Mouse (Mus musculus) layer of hippocampus, postnatal 36 days (tissue): ENCODE results near the gene Sbpl. TPM values are rescaled to one million over a fixed set of nuclear protein-coding genes. Genes with fewer than 3 reads are reported as not detected.

ENCODE experiments used
- DNase-seq, 2 experiments: peaks; one replicate each; pipeline ENCODE4 v3.0.0; 2022
- total RNA-seq, 2 experiments: library from RNA; stranded (reverse); gene quantifications; 2 replicates each; pipeline ENCODE4 v1.2.3; 2021

Gene Sbpl
- total RNA-seq = not detected

DNA sequence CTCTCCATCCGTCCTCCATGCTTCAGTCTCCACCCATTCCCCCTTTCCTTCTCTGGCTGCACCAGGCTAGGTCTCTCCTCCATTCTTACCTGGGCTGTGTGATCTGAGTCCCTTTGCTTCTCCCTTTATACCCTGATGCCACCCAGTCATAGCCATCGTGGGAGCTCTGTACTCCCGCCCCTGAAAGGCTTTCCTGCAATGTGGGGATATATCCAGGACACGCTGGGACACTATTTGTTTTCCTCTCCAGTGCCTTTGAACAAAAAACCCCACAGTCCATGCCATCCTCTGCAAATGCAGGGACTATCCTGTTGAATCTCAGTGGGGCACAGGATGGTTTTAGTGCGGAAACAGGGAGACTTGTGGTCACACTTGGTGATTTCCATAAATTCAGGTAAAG is at the start of gene Sbpl:
Gene Sbpl, minus strand, starts transcription at position 101 of the 400 bp plus-strand sequence.
- DNase-seq = no peak

GRCm38 (mm10) chr17:24004071-24004665 is 49.1 kb upstream of the Sbpl start:
- DNase-seq = no peak

DNA sequence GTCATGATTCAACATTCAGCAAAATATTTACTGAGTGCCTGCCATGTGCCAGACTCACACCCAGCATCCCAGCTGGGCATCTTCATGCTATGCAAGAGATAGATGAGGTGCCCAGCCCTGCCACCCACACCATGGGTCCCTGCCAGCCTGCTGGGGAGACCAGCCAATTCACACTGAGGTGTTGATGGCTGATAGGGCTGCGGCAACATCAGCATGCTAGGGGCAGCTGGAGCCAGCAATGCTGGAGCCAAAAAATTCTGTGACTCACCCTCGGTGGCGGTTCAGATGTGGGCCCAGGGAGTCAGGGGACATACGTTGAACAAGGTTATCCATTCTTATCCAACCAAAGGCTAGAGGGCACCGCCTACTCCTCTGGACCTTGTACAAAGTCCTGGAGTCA is 45.3 kb upstream of the Sbpl start:
- DNase-seq = peak; percentile 65 to 68

DNA sequence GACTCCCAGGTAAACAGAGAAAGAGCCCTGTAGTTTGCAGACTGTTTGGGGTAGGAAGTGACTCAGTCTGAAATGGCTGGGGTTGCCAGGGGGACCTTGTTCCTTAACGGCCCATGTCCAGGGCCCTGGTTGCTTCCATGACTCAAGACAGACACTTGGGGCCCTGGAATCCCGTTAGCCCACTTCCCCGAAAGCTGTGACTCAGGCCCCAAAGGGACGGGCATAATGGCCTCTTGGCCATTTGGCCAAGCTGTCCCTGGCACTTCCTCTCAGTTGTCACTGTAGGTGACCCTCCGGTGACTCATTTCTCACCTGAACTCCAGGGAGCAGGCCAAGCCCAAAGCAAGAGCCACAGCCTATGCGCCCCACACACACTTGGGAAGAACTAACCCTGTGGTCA is 43.3 kb upstream of the Sbpl start:
- DNase-seq = no peak

GRCm38 (mm10) chr17:23997901-23998300 is 42.8 kb upstream of the Sbpl start, which contains the start of gene Prss22:
Gene Prss22 (minus strand): TSS chr17:23998100.
- no peak for DNase-seq

- DNase-seq = no peak
These were observed 40.3 kb upstream of the Sbpl start for GRCm38 (mm10) chr17:23995421-23995820.

DNA sequence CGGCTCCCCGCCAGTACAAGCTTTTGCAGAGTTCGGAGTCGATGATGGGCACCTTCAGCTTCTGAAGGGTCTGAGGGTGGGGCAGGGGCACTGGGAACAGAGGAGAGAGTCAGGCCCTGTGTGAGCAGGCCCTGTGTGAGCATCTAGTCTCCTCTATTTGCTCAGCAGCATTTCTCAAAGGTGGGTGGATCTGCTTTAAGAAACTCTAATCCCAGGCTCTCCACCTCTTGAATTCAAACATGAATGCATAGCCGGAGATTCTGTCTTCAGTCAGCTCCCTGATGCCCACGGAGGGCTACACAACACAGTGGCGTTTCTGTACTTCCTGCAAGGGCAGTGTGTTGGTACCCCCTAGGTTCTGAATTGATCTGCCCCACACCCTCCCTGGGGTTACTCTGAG is 39.6 kb upstream of the Sbpl start:
- no peak for DNase-seq

DNA sequence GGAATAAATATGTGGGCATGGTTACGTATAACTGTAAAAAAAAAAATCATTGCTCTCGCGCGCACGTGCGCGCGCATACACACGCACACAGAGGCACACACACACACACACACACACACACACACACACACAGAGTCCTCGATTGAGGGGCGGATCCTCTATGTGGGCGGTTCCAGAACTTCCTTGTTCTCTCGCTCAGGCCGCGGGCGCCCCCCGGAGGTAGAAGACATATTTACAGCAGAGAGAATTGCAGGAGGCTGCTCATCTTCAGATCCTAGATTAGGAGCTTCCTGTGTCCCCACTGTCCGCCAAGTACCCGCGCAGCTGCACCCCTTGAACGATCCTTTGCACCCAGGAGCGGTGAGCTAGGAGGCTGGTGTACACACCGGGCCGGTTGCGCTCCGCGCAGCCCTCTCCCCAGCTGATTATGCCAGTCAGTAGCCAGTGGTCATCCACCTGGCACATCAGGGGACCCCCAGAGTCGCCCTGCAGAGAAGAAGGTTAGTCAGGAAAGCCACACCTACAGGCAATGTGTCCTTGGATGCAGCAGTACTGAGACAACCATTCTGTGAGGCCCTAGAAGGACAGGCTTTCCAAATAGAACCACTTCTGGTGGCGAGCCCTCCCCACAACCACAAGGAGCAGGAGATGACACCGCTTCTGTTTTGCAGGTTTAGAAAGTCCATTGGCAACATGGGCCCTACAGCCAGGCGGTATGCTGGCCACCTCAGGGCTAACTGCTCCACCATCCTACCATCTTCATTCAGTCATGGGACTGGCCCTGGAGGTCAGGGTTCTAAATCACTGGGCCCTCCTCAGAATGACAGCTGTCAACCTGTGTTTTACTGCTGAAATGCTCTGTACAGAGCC is 38.7 kb upstream of the Sbpl start:
- DNase-seq = peak; percentile 87 to 93

- DNase-seq = no peak
These were observed 37.9 kb upstream of the Sbpl start for GRCm38 (mm10) chr17:23992789-23993553.

- DNase-seq = no peak
These were observed 34.7 kb upstream of the Sbpl start for GRCm38 (mm10) chr17:23989802-23990201.

GRCm38 (mm10) chr17:23984989-23985388 is 29.9 kb upstream of the Sbpl start:
- DNase-seq = no peak

DNA sequence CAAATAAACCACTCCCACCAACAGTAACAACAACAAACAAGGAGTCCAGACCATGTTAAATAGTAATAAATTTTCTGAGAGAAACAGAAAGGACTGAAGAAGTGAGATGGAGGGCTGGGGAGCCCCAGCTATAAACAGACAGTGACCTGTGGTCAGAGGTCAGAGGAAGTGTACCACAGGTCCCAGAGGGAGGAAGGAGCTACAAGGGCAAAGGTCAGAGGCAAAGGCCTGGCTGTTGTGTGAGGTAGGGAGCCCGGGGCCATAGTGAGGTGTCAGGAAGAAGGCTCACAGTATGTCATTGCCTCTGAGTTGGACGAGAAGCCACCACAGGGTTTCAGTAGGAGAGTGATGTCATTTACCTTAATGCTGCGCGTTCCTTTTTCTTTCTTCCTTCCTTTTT is 27.8 kb upstream of the Sbpl start:
- DNase-seq = no peak

- DNase-seq = no peak
These were observed 25.3 kb upstream of the Sbpl start, which contains the start of gene Prss30 for GRCm38 (mm10) chr17:23980297-23980909. Gene Prss30 (minus strand): TSS chr17:23980566.

GRCm38 (mm10) chr17:23979471-23979870 is 24.4 kb upstream of the Sbpl start:
- DNase-seq = no peak

- no peak for DNase-seq
These were observed 21.6 kb upstream of the Sbpl start for GRCm38 (mm10) chr17:23976665-23977064.

DNA sequence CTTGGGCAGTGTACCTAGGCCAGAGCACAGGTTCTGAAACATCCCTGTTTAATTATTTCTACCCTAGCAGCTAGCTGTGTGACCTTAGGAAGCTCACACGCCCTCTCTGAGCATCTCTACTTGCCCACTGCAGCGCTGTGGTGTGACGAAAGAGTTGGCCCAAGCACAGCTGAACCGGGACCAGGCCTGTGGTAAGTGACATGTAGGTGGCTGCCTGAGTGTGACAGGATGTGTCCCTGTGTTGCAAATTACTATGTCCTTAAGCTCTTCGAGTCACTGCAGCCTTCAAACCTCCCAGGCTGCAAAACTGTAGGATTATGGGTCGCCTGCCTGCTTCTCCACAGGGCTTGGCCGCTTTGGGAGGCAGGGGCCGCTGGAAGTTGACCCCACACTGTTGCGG is 16.2 kb upstream of the Sbpl start:
- DNase-seq = no peak

- DNase-seq = peak; percentile 52 to 57
These were observed 14.2 kb upstream of the Sbpl start for GRCm38 (mm10) chr17:23969231-23969630.

DNA sequence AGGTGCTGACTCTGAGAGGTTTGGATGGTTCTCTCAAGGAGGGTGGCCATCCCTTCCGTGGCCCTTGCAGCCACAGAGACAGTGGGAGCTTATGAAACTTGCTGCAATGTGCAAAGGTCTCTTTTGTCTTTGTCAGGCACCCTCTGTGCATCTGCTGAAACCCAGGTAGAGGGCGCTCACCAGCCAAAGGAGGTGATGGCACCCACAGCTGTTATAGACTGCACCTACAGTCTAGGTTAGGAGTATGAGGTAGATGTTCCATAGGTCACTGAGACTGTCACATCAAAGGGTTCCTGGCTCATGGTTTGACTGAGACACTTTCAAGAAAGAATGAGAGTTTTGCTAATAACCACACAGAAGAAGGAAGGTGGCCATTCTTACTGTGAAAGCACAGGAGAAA is 13.7 kb upstream of the Sbpl start:
- no peak for DNase-seq

DNA sequence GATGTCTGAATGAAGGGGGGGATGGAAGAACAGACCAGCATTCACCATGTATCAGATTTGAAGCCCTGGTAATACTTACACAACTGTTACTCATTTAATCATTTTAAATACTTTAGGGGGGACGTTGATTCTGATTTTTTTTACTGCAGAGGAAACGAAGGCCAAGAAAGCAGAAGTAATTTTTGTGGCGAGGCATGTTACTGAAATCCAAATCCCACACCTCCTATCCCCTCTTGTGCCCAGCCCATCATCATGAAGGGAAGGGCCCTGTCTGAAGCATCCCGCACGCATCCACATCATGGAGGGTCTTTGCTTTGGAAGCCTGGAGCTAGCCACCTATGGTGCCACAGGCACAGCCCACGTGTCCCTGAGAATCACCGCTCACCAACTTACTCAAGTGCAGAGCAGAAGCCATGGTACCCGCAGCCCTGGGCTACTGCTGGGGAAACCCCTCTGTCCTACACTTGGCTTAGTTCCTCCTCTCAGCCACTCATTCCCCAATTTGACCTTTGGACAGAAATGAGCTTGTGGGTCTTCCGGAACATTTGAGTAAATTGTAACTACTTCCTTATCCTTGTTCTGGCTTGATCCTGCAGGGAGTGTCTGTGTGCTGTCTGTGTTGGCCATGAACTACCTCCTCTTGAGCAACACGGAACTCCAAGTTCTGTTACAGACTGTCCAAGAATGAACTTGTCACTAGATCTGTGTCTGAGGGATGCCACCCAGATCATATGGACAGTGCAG is 11.8 kb upstream of the Sbpl start:
- no peak for DNase-seq

DNA sequence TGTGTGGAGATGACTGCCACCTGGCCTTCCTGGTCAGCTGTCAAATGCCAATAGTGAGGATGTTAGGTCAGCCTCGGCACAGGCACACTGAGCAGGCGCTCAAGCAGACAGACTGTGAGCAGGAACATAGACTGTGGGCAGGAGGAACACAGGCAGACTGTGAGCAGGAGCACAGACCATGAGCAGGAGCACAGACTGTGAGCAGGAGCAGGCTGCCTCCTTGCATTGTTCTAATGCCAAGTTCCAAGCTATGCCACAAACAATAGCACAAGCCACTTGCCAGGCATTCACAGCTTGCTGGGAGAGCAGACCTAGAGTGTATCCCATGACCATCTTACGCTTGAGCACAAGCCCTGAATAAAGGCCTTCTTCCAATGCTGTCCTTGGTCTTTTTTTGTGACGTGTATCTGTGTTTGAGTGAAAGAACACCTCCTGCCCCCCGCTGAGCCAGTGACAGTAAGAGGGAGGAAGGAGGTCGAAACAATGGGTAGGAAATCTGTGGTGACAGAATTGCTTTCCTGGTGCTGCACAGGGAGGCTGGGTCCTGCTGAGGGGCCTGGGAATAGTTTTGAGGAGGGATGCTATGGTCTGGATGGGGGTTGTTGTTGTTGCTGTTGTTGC is 10.8 kb upstream of the Sbpl start:
- peak; percentile 22 to 26 for DNase-seq

DNA sequence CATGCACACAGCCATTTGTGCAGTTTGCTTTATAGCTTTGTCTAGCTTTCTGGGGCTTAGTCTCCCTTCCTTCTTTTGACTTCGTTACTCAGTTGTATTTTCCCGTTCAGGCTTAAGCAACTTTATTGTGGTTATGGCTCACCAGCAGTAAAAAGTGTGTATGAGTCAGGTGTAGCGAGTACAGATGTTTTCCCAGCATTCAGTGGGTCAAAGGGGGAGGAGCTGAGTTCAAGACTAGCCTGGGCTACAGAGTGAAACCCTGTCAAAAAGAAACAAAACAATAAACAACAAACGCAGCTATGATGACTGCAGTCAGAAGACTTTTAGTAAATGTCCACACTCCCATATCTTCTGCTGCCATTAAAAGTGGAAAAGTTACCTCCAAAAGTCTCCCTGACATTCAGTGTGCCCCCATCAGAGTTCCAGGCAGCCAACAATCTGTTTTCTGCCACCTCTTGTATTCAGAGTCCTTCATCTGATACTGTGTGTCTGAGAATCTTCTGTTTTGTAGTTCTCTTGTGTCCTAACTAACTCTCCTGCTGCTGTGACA is 6.6 kb upstream of the Sbpl start:
- no peak for DNase-seq
